Mouse (Mus musculus) hindbrain, embryonic 15.5 days (tissue): ENCODE data around the gene Gpt2. TPM values are rescaled to one million over a fixed set of nuclear protein-coding genes. Genes with fewer than 3 reads are reported as not detected.

Experiments
- ATAC-seq: fragments of 200-750 bp; cut with Nextera tagmentation; 2 replicates; pipeline ENCODE4 v1.8.0; 2017; ENCODE audit warnings: low read depth, moderate number of reproducible peaks, moderate TSS enrichment; ENCODE audit not compliant: low FRiP score
- H3K27ac ChIP-seq: fragments of 300-500 bp; sonication (generic); replicated peaks from 2 replicates; pipeline ENCODE4 v1.5.1; 2015; ENCODE audit warnings: mild to moderate bottlenecking, inconsistent platforms
- H3K27me3 ChIP-seq: fragments of 300-500 bp; sonication (generic); 2 replicates; pipeline ENCODE4 v1.6.1; 2015; ENCODE audit warnings: control low read depth, inconsistent platforms
- H3K36me3 ChIP-seq: fragments of 300-500 bp; sonication (generic); 2 replicates; pipeline ENCODE4 v1.6.1; 2015; ENCODE audit warnings: control low read depth, inconsistent platforms
- H3K4me1 ChIP-seq: fragments of 300-500 bp; sonication (generic); replicated peaks from 2 replicates; pipeline ENCODE4 v1.6.1; 2015; ENCODE audit warnings: control low read depth, inconsistent platforms
- H3K4me2 ChIP-seq: fragments of 300-500 bp; sonication (generic); 2 replicates; pipeline ENCODE4 v1.6.1; 2015; ENCODE audit warnings: moderate library complexity, mild to moderate bottlenecking, inconsistent platforms
- H3K4me3 ChIP-seq: fragments of 300-500 bp; sonication (generic); 2 replicates; pipeline ENCODE4 v1.5.1; 2015; ENCODE audit warnings: mild to moderate bottlenecking, inconsistent platforms
- H3K9ac ChIP-seq: fragments of 300-500 bp; sonication (generic); 2 replicates; pipeline ENCODE4 v1.6.1; 2015; ENCODE audit warnings: inconsistent platforms
- H3K9me3 ChIP-seq: fragments of 300-500 bp; sonication (generic); 2 replicates; pipeline ENCODE4 v1.6.1; 2016; ENCODE audit warnings: control low read depth, inconsistent platforms
- WGBS: fragments of 180-500 bp; shearing (Covaris S2); methylation state at CpG from one replicate; pipeline ENCODE4 v1.1.7; 2015; 5-methylcytosine and 5-hydroxymethylcytosine counted together
- polyA plus RNA-seq: library from polyadenylated mRNA; unstranded; fragments of >200 nt; fragmentation: Nextera tagmentation; extraction: Ambion mirVana; gene quantifications from 2 replicates; pipeline ENCODE4 v1.2.1, GENCODE M21; 2015

Gpt2 gene
- polyA plus RNA-seq, 1 experiment from 2014 or later: 60.1 TPM

DNA sequence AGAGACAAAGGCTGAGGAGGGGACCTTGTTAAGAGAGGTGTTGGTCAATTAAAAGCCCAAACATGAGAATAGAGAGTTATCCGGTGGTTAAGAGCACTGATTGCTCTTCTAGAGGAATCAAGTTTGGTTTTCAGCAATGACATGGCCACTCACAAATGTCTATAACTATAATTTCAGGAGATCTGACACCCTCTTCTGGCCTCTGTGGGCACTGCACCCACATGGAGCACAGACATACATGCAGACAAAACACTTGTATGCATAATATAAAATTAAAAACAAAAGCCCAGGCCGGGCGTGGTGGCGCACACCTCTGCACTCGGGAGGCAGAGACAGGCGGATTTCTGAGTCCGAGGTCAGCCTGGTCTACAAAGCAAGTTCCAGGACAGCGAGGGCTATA lies 2.8 kb upstream of the Gpt2 start:
- no peaks in the 10 kb centered on the region for H3K36me3 ChIP-seq
- no peak overlapping the region for H3K9ac ChIP-seq
- H3K27me3 ChIP-seq: no peaks in the 10 kb centered on the region
- 97% methylated on average over 8 of the region's 8 CpGs for WGBS
- no peaks in the 10 kb centered on the region for H3K9me3 ChIP-seq
- ATAC-seq: no peak
- H3K4me3 ChIP-seq: no peak overlapping the region
- H3K4me1 ChIP-seq: peaks cover 13% of the 10 kb centered on the region
- no peak overlapping the region for H3K27ac ChIP-seq
- no peak overlapping the region for H3K4me2 ChIP-seq

DNA sequence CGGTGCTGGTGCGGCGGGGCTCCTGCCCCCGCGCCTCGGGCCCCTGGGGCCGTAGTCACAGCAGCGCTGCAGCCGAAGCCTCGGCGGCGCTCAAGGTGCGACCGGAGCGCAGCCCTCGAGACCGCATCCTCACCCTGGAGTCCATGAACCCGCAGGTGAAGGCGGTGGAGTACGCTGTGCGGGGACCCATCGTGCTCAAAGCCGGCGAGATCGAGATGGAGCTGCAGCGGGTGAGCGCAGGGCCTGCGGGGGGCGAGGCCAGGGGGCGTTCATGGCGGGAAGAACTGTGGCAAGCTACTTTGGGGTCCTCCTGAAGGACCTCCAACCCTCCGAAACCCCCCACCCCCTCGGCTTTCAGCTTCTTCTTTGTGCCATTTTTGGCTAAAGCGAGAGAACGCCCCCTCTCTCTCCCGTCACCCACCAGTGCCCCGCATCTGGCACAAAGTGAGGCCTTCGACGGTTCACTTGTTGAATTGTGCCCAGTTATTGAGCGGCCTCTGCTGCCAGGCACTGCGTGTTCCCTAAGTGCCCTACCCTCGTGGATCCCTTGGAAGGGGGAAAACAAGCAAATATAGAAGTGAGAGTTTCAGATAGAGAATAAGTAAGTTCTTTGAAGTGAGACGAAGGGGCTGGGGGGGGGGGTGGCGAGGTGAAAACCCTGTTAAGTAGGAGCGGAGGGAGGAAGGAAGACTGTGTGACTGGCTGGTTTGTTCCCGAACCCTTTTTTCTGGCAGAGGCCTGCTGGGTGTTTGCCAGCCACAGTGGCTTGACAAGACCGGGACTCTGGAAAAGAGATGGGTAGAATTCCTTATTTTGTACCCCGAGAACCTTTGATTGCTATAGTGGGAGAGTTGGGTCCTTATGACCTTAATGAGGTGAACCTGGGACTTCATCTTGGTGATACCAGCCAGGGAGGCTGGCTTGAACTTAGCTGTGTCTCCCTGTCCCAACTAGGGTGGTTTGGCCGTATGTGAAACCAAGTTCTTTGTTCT lies 860 bp downstream of the Gpt2 start:
- Histone ChIP-seq H3K27me3 (no peaks in the 10 kb centered on the region), H3K36me3 (no peaks in the 10 kb centered on the region; the same call in none of the 2 replicates), H3K4me3 (peak overlapping the region; percentile 96), H3K9ac (peak overlapping the region; percentile 93), H3K4me1 (peaks cover 22% of the 10 kb centered on the region), H3K4me2 (peak overlapping the region; percentile 79), H3K27ac (peak overlapping the region; percentile 88), H3K9me3 (no peaks in the 10 kb centered on the region)
- 6% methylated on average over 49 of the region's 49 CpGs for WGBS
- ATAC-seq: peak; percentile 20; the same call in 1 of the 2 replicates

GRCm38 (mm10) chr8:85496125-85496524 lies 3.7 kb downstream of the Gpt2 start:
- Histone ChIP-seq H3K27ac (no peak overlapping the region), H3K9ac (no peak overlapping the region), H3K27me3 (no peaks in the 10 kb centered on the region), H3K9me3 (no peaks in the 10 kb centered on the region), H3K4me1 (peaks cover 35% of the 10 kb centered on the region), H3K36me3 (no peaks in the 10 kb centered on the region; the same call in none of the 2 replicates), H3K4me3 (no peak overlapping the region), H3K4me2 (0 out of 2 replicates have a peak overlapping the region, but pooled peaks have one; percentile 9)
- 88% methylated on average over 5 of the region's 5 CpGs for WGBS
- ATAC-seq: no peak

GRCm38 (mm10) chr8:85496778-85497177 lies 4.4 kb downstream of the Gpt2 start:
- no peaks in the 10 kb centered on the region for H3K9me3 ChIP-seq
- H3K4me1 ChIP-seq: peaks cover 40% of the 10 kb centered on the region
- H3K4me2 ChIP-seq: no peak overlapping the region
- no peak overlapping the region for H3K9ac ChIP-seq
- WGBS: 91% methylated on average over 4 of the region's 4 CpGs
- no peaks in the 10 kb centered on the region for H3K27me3 ChIP-seq
- H3K27ac ChIP-seq: no peak overlapping the region
- H3K36me3 ChIP-seq: no peaks in the 10 kb centered on the region; the same call in none of the 2 replicates
- no peak for ATAC-seq
- H3K4me3 ChIP-seq: no peak overlapping the region

DNA sequence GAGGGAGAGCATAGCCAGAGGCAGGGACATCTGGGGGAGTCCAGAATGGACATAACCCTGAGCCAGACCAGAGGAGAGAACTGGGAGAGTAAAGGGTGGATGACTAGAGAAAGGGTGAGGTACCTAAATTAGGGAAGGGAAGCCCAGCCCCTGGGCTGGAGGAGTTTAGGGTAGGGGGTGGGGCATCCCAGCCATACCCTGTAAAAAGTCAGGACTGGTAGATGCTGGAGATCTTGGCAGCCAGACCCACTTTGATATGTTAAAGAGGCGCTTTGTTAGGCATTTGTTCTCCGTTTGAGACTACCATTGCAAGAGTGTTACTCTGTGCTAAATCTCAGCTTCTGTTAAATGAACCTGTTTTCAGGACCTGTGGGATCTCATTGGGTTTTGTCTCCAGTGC lies 6.2 kb downstream of the Gpt2 start:
- ATAC-seq: no peak

GRCm38 (mm10) chr8:85500460-85500859 lies 8.1 kb downstream of the Gpt2 start:
- Histone ChIP-seq H3K4me1 (peaks cover 20% of the 10 kb centered on the region), H3K9ac (no peak overlapping the region), H3K9me3 (no peaks in the 10 kb centered on the region), H3K27ac (peak overlapping the region; percentile 80), H3K4me3 (no peak overlapping the region), H3K4me2 (no peak overlapping the region), H3K36me3 (peaks cover 14% of the 10 kb centered on the region), H3K27me3 (no peaks in the 10 kb centered on the region)
- ATAC-seq: no peak; the same call in 1 of the 2 replicates
- 82% methylated on average over 10 of the region's 10 CpGs for WGBS

More for the DNA sequence above, 6.2 kb downstream of the Gpt2 start:
- Histone ChIP-seq H3K9me3 (no peaks in the 10 kb centered on the region), H3K4me3 (no peak overlapping the region), H3K27me3 (no peaks in the 10 kb centered on the region), H3K9ac (no peak overlapping the region), H3K4me1 (peaks cover 32% of the 10 kb centered on the region), H3K27ac (peak overlapping the region; percentile 28; the same call in 1 of the 2 replicates), H3K36me3 (no peaks in the 10 kb centered on the region; the same call in none of the 2 replicates), H3K4me2 (0 out of 2 replicates have a peak overlapping the region, but pooled peaks have one; percentile 4)
- WGBS: 17% methylated on average over 2 of the region's 2 CpGs

DNA sequence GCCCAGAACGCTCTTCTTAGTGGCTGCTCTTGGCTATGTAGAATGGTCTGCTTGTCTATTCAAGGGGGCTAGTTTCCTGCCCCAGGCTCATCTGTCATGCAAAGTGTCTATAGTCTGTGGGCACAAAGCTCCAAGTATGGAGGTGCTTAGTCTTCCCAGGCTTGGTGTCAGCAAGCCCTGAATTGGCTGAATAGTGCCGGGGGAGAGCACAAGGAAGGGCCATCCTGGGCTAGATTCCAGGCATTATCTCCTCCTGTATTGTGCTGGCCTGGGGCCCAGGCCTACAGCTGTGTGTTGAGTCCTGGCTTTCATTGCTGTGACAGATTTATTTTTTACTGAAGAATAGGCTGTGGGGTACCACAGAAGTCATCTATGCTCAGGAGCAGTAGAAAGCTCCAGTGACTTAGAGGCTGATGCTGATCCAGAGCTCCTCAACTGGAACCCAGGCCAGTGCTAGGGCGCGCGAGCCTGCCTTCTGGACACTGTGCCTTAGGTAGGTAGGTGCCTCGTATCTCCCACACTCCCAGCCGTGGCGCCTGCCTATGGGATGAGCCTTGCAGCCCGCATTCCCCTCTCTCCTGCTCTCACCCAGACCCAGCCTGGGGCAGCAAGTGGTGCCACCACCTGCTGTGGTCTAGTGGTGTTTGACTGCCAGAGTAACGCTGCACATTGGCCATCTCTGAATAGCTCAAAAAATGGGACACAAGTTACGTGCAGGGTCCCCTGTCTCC lies 8.7 kb downstream of the Gpt2 start:
- peaks cover 19% of the 10 kb centered on the region for H3K4me1 ChIP-seq
- no peak overlapping the region for H3K9ac ChIP-seq
- no peaks in the 10 kb centered on the region for H3K9me3 ChIP-seq
- WGBS: 52% methylated on average over 11 of the region's 11 CpGs
- ATAC-seq: peak; percentile 93
- no peaks in the 10 kb centered on the region for H3K27me3 ChIP-seq
- H3K36me3 ChIP-seq: peaks cover 21% of the 10 kb centered on the region
- no peak overlapping the region for H3K4me2 ChIP-seq
- no peak overlapping the region for H3K4me3 ChIP-seq
- H3K27ac ChIP-seq: peak overlapping the region; percentile 80

- H3K4me2 ChIP-seq: no peak overlapping the region
- peaks cover 18% of the 10 kb centered on the region for H3K4me1 ChIP-seq
- peaks cover 30% of the 10 kb centered on the region for H3K36me3 ChIP-seq
- H3K9me3 ChIP-seq: no peaks in the 10 kb centered on the region
- H3K9ac ChIP-seq: no peak overlapping the region
- no peaks in the 10 kb centered on the region for H3K27me3 ChIP-seq
- no peak for ATAC-seq
- no peak overlapping the region for H3K4me3 ChIP-seq
- WGBS: 82% methylated on average over 2 of the region's 2 CpGs
- H3K27ac ChIP-seq: 0 out of 2 replicates have a peak overlapping the region, but pooled peaks have one; percentile 12
Observed at GRCm38 (mm10) chr8:85502381-85502780, 10.0 kb downstream of the Gpt2 start.

- H3K27me3 ChIP-seq: no peaks in the 10 kb centered on the region
- H3K9me3 ChIP-seq: no peaks in the 10 kb centered on the region
- H3K4me3 ChIP-seq: no peak overlapping the region
- H3K4me1 ChIP-seq: peaks cover 18% of the 10 kb centered on the region
- 0 out of 2 replicates have a peak overlapping the region, but pooled peaks have one; percentile 11 for H3K27ac ChIP-seq
- H3K4me2 ChIP-seq: no peak overlapping the region
- 53% methylated on average over 3 of the region's 3 CpGs for WGBS
- peaks cover 36% of the 10 kb centered on the region for H3K36me3 ChIP-seq
- no peak overlapping the region for H3K9ac ChIP-seq
- no peak for ATAC-seq
Observed at GRCm38 (mm10) chr8:85503065-85503464, 10.7 kb downstream of the Gpt2 start.

DNA sequence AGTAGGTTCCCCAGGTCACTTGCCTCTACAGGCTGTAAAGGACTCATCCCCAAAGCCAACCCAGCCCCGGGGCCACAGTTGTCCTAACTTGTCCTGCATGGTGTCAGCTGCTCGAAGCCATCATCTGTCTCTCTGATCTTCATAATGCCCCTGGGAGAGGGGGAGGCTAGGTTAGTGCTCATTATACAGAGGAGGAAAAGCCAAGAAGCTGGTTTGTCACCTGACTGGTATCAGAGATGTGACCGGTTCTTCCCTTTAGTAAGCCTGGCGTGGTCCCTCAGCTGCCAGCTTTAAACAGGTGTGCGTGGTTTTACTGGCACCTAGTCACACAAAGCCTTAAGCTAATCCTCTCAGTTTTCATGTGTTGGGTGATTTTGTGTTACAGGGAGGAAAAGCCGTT lies 12.3 kb downstream of the Gpt2 start:
- H3K4me2 ChIP-seq: no peak overlapping the region
- 91% methylated on average over 6 of the region's 6 CpGs for WGBS
- H3K36me3 ChIP-seq: peaks cover 52% of the 10 kb centered on the region

DNA sequence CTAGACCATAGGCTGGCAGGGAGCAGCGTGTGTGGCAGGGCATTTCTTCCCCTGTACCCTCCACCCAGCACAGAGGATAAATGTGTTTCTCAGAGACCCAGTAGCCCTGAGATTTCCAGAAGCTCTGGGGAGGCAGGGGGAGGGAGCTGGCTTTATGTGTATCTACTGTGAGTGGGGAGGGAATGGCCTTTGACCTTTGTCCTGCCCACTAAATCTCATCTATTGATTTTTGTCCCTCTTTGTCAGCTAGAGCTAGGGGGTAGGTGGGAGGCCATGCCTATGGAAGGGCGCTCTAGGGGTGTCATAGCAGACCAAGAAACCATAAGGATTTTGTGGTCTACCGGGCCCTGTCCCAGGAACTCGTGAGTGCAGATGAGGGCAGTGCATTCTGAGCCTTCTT lies 14.2 kb downstream of the Gpt2 start:
- Histone ChIP-seq H3K4me1 (no peaks in the 10 kb centered on the region), H3K9ac (no peak overlapping the region), H3K9me3 (no peaks in the 10 kb centered on the region), H3K4me2 (no peak overlapping the region), H3K4me3 (no peak overlapping the region), H3K27me3 (no peaks in the 10 kb centered on the region), H3K27ac (no peak overlapping the region), H3K36me3 (peaks cover 68% of the 10 kb centered on the region)
- WGBS: 74% methylated on average over 4 of the region's 4 CpGs
- no peak for ATAC-seq

More for the DNA sequence above, 12.3 kb downstream of the Gpt2 start:
- Histone ChIP-seq H3K9ac (no peak overlapping the region), H3K27ac (no peak overlapping the region), H3K9me3 (no peaks in the 10 kb centered on the region), H3K4me3 (no peak overlapping the region), H3K27me3 (no peaks in the 10 kb centered on the region), H3K4me1 (peaks cover 11% of the 10 kb centered on the region)
- no peak for ATAC-seq

- H3K4me3 ChIP-seq: no peak overlapping the region
- no peaks in the 10 kb centered on the region for H3K9me3 ChIP-seq
- no peak overlapping the region for H3K27ac ChIP-seq
- H3K4me2 ChIP-seq: no peak overlapping the region
- no peak for ATAC-seq
- H3K27me3 ChIP-seq: no peaks in the 10 kb centered on the region
- H3K9ac ChIP-seq: no peak overlapping the region
- H3K36me3 ChIP-seq: peaks cover 79% of the 10 kb centered on the region
- H3K4me1 ChIP-seq: 0 out of 2 replicates have a peak, but pooled peaks cover 4% of the 10 kb centered on the region
- WGBS: 79% methylated on average over 4 of the region's 4 CpGs
Observed at GRCm38 (mm10) chr8:85508661-85509060, 16.3 kb downstream of the Gpt2 start.
